Mouse (Mus musculus): ENCODE measurements around the gene Metap1. TPM values are rescaled to one million over a fixed set of nuclear protein-coding genes. Genes with fewer than 3 reads are reported as not detected.

The Metap1 gene
- polyA plus RNA-seq, 1 experiment, result 32.2 TPM

GRCm38 (mm10) chr3:138464573-138465147 is 24.7 kb downstream of the Metap1 start:
- no peaks in the 10 kb centered on the region for H3K79me3 ChIP-seq (ENCODE audit: low read depth)
- H3ac ChIP-seq (ENCODE audit: control insufficient read depth, insufficient read length, low read depth), result no peak overlapping the region
- H3K4me3 ChIP-seq (ENCODE audit: insufficient read depth, poor library complexity, severe bottlenecking), result no peak overlapping the region
- TF ChIP-seq CTCF (IDR thresholded peaks at IDR 0.05; ENCODE audit: control insufficient read depth, insufficient read depth, insufficient read length) (no peak), CEBPB (IDR thresholded peaks at IDR 0.05; ENCODE audit: low read depth) (no peak), MYOD1 (IDR thresholded peaks at IDR 0.05; ENCODE audit: control insufficient read depth, insufficient read length, low read depth) (no peak), FOSL1 (IDR thresholded peaks at IDR 0.05; ENCODE audit: insufficient read depth, low read length, poor library complexity, severe bottlenecking) (no peak), MAX (IDR thresholded peaks at IDR 0.05) (no peak), USF1 (IDR thresholded peaks at IDR 0.05; ENCODE audit: low read depth) (no peak), MYOG (IDR thresholded peaks at IDR 0.05; ENCODE audit: control insufficient read depth, extremely low read depth, insufficient read length) (no peak)
- no peaks in the 10 kb centered on the region for H3K27me3 ChIP-seq (ENCODE audit: control insufficient read depth, insufficient read depth, insufficient read length)
- no peaks in the 10 kb centered on the region for H3K79me2 ChIP-seq (ENCODE audit: control insufficient read depth, insufficient read depth)
- H3K36me3 ChIP-seq (ENCODE audit: control insufficient read depth, insufficient read depth), result peaks cover 95% of the 10 kb centered on the region

DNA sequence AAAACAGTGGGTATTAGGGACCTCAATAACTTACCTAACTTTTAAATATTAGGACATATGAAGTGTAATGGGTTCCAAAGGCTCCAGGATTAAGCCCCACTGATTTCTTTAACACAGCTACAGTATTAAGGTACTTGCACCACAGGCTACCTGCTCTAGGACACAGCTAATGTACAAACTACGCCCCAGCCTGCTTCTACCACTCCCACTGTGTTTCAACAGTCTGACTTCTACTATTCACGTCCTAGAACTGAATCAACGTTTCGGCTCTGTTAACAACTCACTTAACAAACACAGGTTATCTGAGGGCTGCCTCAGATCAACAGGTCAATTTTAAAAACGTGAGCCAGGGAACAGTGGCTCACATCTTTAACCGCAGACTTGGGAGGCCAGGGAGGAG is 25.5 kb downstream of the Metap1 start:
- Histone ChIP-seq H3K36me3 (ENCODE audit: control insufficient read depth, insufficient read depth) (peaks cover 95% of the 10 kb centered on the region), H3K4me3 (ENCODE audit: insufficient read depth, poor library complexity, severe bottlenecking) (no peak overlapping the region), H3ac (ENCODE audit: control insufficient read depth, insufficient read length, low read depth) (no peak overlapping the region), H3K79me3 (ENCODE audit: low read depth) (no peaks in the 10 kb centered on the region), H3K27me3 (ENCODE audit: control insufficient read depth, insufficient read depth, insufficient read length) (no peaks in the 10 kb centered on the region), H3K79me2 (ENCODE audit: control insufficient read depth, insufficient read depth) (no peaks in the 10 kb centered on the region)
- TF ChIP-seq CEBPB (IDR thresholded peaks at IDR 0.05; ENCODE audit: low read depth), result no peak
- no peak for TF ChIP-seq CTCF (IDR thresholded peaks at IDR 0.05; ENCODE audit: control insufficient read depth, insufficient read depth, insufficient read length)
- no peak for TF ChIP-seq MYOD1 (IDR thresholded peaks at IDR 0.05; ENCODE audit: control insufficient read depth, insufficient read length, low read depth)
- no peak for TF ChIP-seq MYOG (IDR thresholded peaks at IDR 0.05; ENCODE audit: control insufficient read depth, extremely low read depth, insufficient read length)
- no peak for TF ChIP-seq FOSL1 (IDR thresholded peaks at IDR 0.05; ENCODE audit: insufficient read depth, low read length, poor library complexity, severe bottlenecking)
- TF ChIP-seq USF1 (IDR thresholded peaks at IDR 0.05; ENCODE audit: low read depth), result no peak
- TF ChIP-seq MAX (IDR thresholded peaks at IDR 0.05), result no peak

GRCm38 (mm10) chr3:138463137-138463536 is 26.2 kb downstream of the Metap1 start:
- peaks cover 90% of the 10 kb centered on the region for H3K36me3 ChIP-seq (ENCODE audit: control insufficient read depth, insufficient read depth)
- H3K79me2 ChIP-seq (ENCODE audit: control insufficient read depth, insufficient read depth), result no peaks in the 10 kb centered on the region
- no peak overlapping the region for H3ac ChIP-seq (ENCODE audit: control insufficient read depth, insufficient read length, low read depth)
- no peak for TF ChIP-seq MAX (IDR thresholded peaks at IDR 0.05)
- TF ChIP-seq CTCF (IDR thresholded peaks at IDR 0.05; ENCODE audit: control insufficient read depth, insufficient read depth, insufficient read length), result peak; percentile 16
- H3K79me3 ChIP-seq (ENCODE audit: low read depth), result no peaks in the 10 kb centered on the region
- no peak overlapping the region for H3K4me3 ChIP-seq (ENCODE audit: insufficient read depth, poor library complexity, severe bottlenecking)
- no peaks in the 10 kb centered on the region for H3K27me3 ChIP-seq (ENCODE audit: control insufficient read depth, insufficient read depth, insufficient read length)

- H3K36me3 ChIP-seq (ENCODE audit: control insufficient read depth, insufficient read depth), result peaks cover 85% of the 10 kb centered on the region
- no peaks in the 10 kb centered on the region for H3K79me2 ChIP-seq (ENCODE audit: control insufficient read depth, insufficient read depth)
- no peak overlapping the region for H3K4me3 ChIP-seq (ENCODE audit: insufficient read depth, poor library complexity, severe bottlenecking)
- no peaks in the 10 kb centered on the region for H3K79me3 ChIP-seq (ENCODE audit: low read depth)
- H3ac ChIP-seq (ENCODE audit: control insufficient read depth, insufficient read length, low read depth), result no peak overlapping the region
- H3K27me3 ChIP-seq (ENCODE audit: control insufficient read depth, insufficient read depth, insufficient read length), result no peaks in the 10 kb centered on the region
- TF ChIP-seq FOSL1 (IDR thresholded peaks at IDR 0.05; ENCODE audit: insufficient read depth, low read length, poor library complexity, severe bottlenecking) (no peak), CTCF (IDR thresholded peaks at IDR 0.05; ENCODE audit: control insufficient read depth, insufficient read depth, insufficient read length) (no peak), CEBPB (IDR thresholded peaks at IDR 0.05; ENCODE audit: low read depth) (no peak), MYOD1 (IDR thresholded peaks at IDR 0.05; ENCODE audit: control insufficient read depth, insufficient read length, low read depth) (no peak), MAX (IDR thresholded peaks at IDR 0.05) (no peak), MYOG (IDR thresholded peaks at IDR 0.05; ENCODE audit: control insufficient read depth, extremely low read depth, insufficient read length) (no peak), USF1 (IDR thresholded peaks at IDR 0.05; ENCODE audit: low read depth) (no peak)
Measured at GRCm38 (mm10) chr3:138461832-138462231, 27.5 kb downstream of the Metap1 start.

GRCm38 (mm10) chr3:138460260-138460659 is 29.1 kb downstream of the Metap1 start:
- H3K36me3 ChIP-seq (ENCODE audit: control insufficient read depth, insufficient read depth), result peaks cover 87% of the 10 kb centered on the region
- no peak for TF ChIP-seq MYOG (IDR thresholded peaks at IDR 0.05; ENCODE audit: control insufficient read depth, extremely low read depth, insufficient read length)
- H3K4me3 ChIP-seq (ENCODE audit: insufficient read depth, poor library complexity, severe bottlenecking), result no peak overlapping the region
- no peak overlapping the region for H3ac ChIP-seq (ENCODE audit: control insufficient read depth, insufficient read length, low read depth)
- H3K27me3 ChIP-seq (ENCODE audit: control insufficient read depth, insufficient read depth, insufficient read length), result no peaks in the 10 kb centered on the region
- H3K79me3 ChIP-seq (ENCODE audit: low read depth), result no peaks in the 10 kb centered on the region
- no peaks in the 10 kb centered on the region for H3K79me2 ChIP-seq (ENCODE audit: control insufficient read depth, insufficient read depth)

DNA sequence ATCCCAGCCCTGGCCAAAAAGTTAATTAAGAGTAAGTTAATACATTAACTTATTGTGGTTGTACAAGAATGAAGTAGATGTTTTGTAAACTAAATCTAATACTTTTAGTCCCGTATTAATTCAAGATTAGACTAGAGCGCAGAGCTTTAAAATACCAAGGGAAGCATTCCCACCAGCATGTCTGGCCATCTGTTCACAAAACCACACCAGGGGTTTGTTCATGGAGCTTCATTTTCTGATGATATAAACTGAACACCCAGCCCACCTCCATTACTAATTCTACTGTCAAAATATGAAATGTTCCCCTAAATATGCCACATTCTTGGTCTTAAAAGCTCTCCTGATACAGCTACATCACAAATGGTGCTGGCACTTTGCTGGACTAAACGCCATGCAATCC is 30.9 kb downstream of the Metap1 start:
- TF ChIP-seq MYOD1 (IDR thresholded peaks at IDR 0.05; ENCODE audit: control insufficient read depth, insufficient read length, low read depth) (no peak), USF1 (IDR thresholded peaks at IDR 0.05; ENCODE audit: low read depth) (no peak), CEBPB (IDR thresholded peaks at IDR 0.05; ENCODE audit: low read depth) (no peak), CTCF (IDR thresholded peaks at IDR 0.05; ENCODE audit: control insufficient read depth, insufficient read depth, insufficient read length) (no peak), MAX (IDR thresholded peaks at IDR 0.05) (no peak), FOSL1 (IDR thresholded peaks at IDR 0.05; ENCODE audit: insufficient read depth, low read length, poor library complexity, severe bottlenecking) (no peak), MYOG (IDR thresholded peaks at IDR 0.05; ENCODE audit: control insufficient read depth, extremely low read depth, insufficient read length) (no peak)
- H3K79me3 ChIP-seq (ENCODE audit: low read depth), result no peaks in the 10 kb centered on the region
- H3ac ChIP-seq (ENCODE audit: control insufficient read depth, insufficient read length, low read depth), result no peak overlapping the region
- H3K79me2 ChIP-seq (ENCODE audit: control insufficient read depth, insufficient read depth), result no peaks in the 10 kb centered on the region
- H3K27me3 ChIP-seq (ENCODE audit: control insufficient read depth, insufficient read depth, insufficient read length), result no peaks in the 10 kb centered on the region
- peaks cover 88% of the 10 kb centered on the region for H3K36me3 ChIP-seq (ENCODE audit: control insufficient read depth, insufficient read depth)
- H3K4me3 ChIP-seq (ENCODE audit: insufficient read depth, poor library complexity, severe bottlenecking), result no peak overlapping the region

All from C2C12 (cell line).